Mouse (Mus musculus) limb, embryonic 14.5 days (tissue): ENCODE data around the gene Ugt1a7c. TPM values are rescaled to one million over a fixed set of nuclear protein-coding genes. Genes with fewer than 3 reads are reported as not detected.

Experiments
- ATAC-seq: fragments of 200-750 bp; cut with Nextera tagmentation; 2 replicates; pipeline ENCODE4 v1.8.0; 2017; ENCODE audit warnings: low read depth, moderate number of reproducible peaks, moderate TSS enrichment; ENCODE audit not compliant: low FRiP score
- DNase-seq: peaks from one replicate; pipeline ENCODE4 v3.0.0-alpha.2; 2015; ENCODE audit warnings: low spot score
- H3K27ac ChIP-seq: fragments of 300-500 bp; sonication (generic); replicated peaks from 2 replicates; pipeline ENCODE4 v1.5.1; 2014; ENCODE audit warnings: low read depth, mild to moderate bottlenecking, low read length, moderate library complexity, mixed read lengths
- H3K27me3 ChIP-seq: fragments of 300-500 bp; sonication (generic); 2 replicates; pipeline ENCODE4 v1.6.1; 2014; ENCODE audit warnings: low read length, mixed read lengths; ENCODE audit not compliant: control insufficient read depth, insufficient read depth
- H3K36me3 ChIP-seq: fragments of 300-500 bp; sonication (generic); 2 replicates; pipeline ENCODE4 v1.6.1; 2014; ENCODE audit warnings: mild to moderate bottlenecking, low read length, moderate library complexity, mixed read lengths; ENCODE audit not compliant: control insufficient read depth, insufficient read depth
- H3K4me1 ChIP-seq: fragments of 300-500 bp; sonication (generic); 2 replicates; pipeline ENCODE4 v1.6.1; 2014; ENCODE audit warnings: antibody characterized with exemption, low read length, mixed read lengths; ENCODE audit not compliant: control insufficient read depth, insufficient read depth
- H3K4me2 ChIP-seq: fragments of 300-500 bp; sonication (generic); replicated peaks from 2 replicates; pipeline ENCODE4 v1.6.1; 2014; ENCODE audit warnings: low read depth, mild to moderate bottlenecking, low read length, moderate library complexity; ENCODE audit not compliant: severe bottlenecking
- H3K4me3 ChIP-seq: fragments of 300-500 bp; sonication (generic); replicated peaks from 2 replicates; pipeline ENCODE4 v1.5.1; 2014; ENCODE audit warnings: low read length
- H3K9ac ChIP-seq: fragments of 300-500 bp; sonication (generic); 2 replicates; pipeline ENCODE4 v1.6.1; 2014; ENCODE audit warnings: mild to moderate bottlenecking, low read depth, low read length, moderate library complexity; ENCODE audit not compliant: severe bottlenecking
- H3K9me3 ChIP-seq: fragments of 300-500 bp; sonication (generic); 2 replicates; pipeline ENCODE4 v1.6.1; 2016; ENCODE audit warnings: low read length; ENCODE audit not compliant: control insufficient read depth
- POLR2A ChIP-seq: fragments of 200-500 bp; IDR thresholded peaks from 2 replicates; pipeline ENCODE4 v1.8.0; 2012; ENCODE audit warnings: inconsistent platforms, mild to moderate bottlenecking, moderate library complexity, borderline replicate concordance; ENCODE audit not compliant: insufficient read depth, insufficient read length; ENCODE audit errors: extremely low read depth
- WGBS: fragments of 180-500 bp; shearing (Covaris S2); extraction: QIAGEN DNeasy Blood & Tissue Kit; methylation state at CpG from one replicate; pipeline ENCODE4 v1.1.7; 2014; 5-methylcytosine and 5-hydroxymethylcytosine counted together
- polyA plus RNA-seq, 2 experiments: library from polyadenylated mRNA; depleted of rRNA in 1 of 2; stranded (reverse) in 1 of 2; unstranded in 1 of 2; fragments of >200 nt; fragmentation: Nextera tagmentation in 1 of 2; extraction: Ambion mirVana in 1 of 2; gene quantifications; 2 replicates each; pipeline versions ENCODE4 v1.2.1 to v1.2.3; 2012 to 2014

Gene Ugt1a7c
- polyA plus RNA-seq, 2 experiments: 2.2 to 2.6 TPM

DNA sequence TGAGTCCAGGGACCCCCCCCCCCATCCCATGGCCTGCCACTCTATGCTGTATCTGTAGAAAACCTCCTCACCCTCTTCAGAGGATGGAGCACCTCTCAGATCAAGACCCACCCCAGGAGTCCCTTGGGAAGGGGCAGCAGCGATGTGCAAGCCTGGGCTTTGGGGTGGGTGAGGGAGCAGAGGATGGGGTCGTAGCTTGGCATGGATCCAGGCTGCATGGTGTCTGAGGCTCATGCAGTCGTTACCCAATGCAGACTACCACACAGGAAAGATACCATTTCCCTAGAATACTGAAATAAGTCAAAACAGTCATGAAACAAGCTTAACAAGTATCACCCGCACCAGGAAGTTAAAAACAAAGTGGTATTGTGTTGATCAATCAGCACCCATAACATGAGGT, 153.8 kb downstream of the Ugt1a7c start:
- Histone ChIP-seq H3K4me2 (no peak overlapping the region), H3K4me3 (no peak overlapping the region), H3K4me1 (no peaks in the 10 kb centered on the region), H3K36me3 (no peaks in the 10 kb centered on the region), H3K9ac (no peak overlapping the region), H3K9me3 (peaks cover 87% of the 10 kb centered on the region), H3K27ac (no peak overlapping the region), H3K27me3 (no peaks in the 10 kb centered on the region)
- TF ChIP-seq POLR2A: no peak
- DNase-seq (no peak), ATAC-seq (no peak)
- 71% methylated on average over 4 of the region's 4 CpGs for WGBS

DNA sequence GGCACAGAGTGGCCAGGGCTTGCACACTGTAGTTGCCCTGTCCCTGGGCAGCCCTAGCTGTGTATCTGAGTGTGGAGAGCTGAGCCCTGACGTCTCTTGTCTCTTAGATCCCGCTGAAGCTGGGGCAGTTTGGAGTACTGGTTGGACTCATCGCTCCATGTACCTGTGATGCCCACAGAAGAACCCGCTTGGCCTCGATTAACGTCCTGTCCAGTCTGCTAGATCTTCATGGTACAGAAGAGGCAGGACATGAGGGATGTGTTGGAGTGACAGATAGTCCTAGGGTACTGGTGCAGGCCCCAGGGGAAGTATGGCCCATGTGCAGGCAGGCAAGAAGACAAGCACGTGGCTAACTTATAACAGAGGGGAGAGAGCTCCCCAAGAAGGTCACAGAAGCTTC, 154.7 kb downstream of the Ugt1a7c start:
- H3K27ac ChIP-seq: no peak overlapping the region
- no peak for DNase-seq
- no peak overlapping the region for H3K4me2 ChIP-seq
- TF ChIP-seq POLR2A: no peak
- no peak overlapping the region for H3K9ac ChIP-seq
- no peaks in the 10 kb centered on the region for H3K27me3 ChIP-seq
- H3K9me3 ChIP-seq: peaks cover 83% of the 10 kb centered on the region
- no peaks in the 10 kb centered on the region for H3K4me1 ChIP-seq
- WGBS: 78% methylated on average over 7 of the region's 7 CpGs
- H3K36me3 ChIP-seq: no peaks in the 10 kb centered on the region
- H3K4me3 ChIP-seq: no peak overlapping the region
- no peak for ATAC-seq

DNA sequence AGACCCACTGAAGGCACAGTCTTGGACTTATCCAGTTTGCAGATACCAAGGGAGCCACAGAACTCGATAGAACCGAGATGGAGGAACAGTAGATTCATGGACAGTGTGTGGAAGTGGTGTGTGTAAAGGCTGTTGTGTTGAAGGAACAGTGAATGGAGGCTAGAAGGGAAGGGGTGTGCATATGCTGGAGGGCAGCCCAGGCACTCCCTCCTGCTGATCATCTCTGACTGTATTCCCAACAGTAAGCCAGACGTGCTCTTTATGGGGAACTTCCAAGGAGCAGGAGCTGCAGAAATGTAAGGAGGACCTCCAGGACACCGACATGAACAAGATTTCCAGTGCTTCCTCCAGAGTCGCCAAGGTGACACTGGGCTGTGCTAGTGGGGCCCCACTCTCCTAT, 155.2 kb downstream of the Ugt1a7c start:
- Histone ChIP-seq H3K27ac (no peak overlapping the region), H3K9ac (no peak overlapping the region), H3K36me3 (no peaks in the 10 kb centered on the region), H3K4me1 (no peaks in the 10 kb centered on the region), H3K9me3 (peaks cover 83% of the 10 kb centered on the region), H3K4me2 (no peak overlapping the region), H3K27me3 (no peaks in the 10 kb centered on the region), H3K4me3 (no peak overlapping the region)
- 80% methylated on average over 5 of the region's 5 CpGs for WGBS
- no peak for TF ChIP-seq POLR2A
- ATAC-seq: no peak
- DNase-seq: no peak

DNA sequence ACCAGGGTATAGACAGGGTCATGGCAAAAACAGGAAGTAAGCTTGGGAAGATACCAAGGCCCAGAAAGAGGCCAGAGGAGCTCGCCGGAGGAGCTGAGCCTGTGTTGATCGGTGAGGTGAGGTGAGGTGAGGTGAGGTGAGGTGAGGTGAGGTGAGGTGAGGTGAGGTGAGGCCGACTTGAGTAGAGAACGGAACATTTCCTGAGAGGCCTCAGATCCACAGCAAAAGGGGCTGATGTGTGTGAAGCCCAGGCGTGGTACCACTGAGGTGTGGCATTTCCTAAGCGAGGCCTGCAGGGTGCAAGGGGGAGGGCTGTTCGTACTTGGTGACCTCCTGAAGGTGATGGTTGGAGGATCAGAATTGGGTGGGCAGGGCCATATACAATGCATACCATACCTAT, 158.2 kb downstream of the Ugt1a7c start:
- peaks cover 84% of the 10 kb centered on the region for H3K9me3 ChIP-seq
- TF ChIP-seq POLR2A: no peak

DNA sequence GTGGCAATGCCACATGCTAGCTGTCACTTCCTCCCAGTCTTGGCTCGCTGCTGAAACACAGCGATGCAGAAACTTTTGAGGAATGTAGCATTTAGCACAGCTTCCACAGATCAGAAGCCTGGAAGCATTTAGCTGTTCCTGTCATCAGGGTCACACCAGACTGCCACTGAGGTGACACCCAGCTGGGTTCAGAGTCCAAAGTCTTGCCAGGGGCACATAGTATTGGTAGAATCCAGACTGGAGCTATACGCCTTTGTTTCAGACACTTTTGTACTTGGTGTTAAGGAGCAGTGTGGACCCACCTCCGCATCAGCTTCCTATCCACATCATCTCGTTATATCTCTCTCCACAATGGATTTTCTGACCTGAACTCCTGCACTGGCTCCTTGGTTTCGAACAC, 158.7 kb downstream of the Ugt1a7c start:
- Histone ChIP-seq H3K9me3 (peaks cover 80% of the 10 kb centered on the region), H3K36me3 (no peaks in the 10 kb centered on the region), H3K4me2 (no peak overlapping the region), H3K4me3 (no peak overlapping the region), H3K27me3 (no peaks in the 10 kb centered on the region), H3K4me1 (no peaks in the 10 kb centered on the region), H3K27ac (no peak overlapping the region), H3K9ac (no peak overlapping the region)
- no peak for DNase-seq
- ATAC-seq: no peak
- 69% methylated on average over 6 of the region's 6 CpGs for WGBS
- TF ChIP-seq POLR2A: no peak

More for the DNA sequence above, 158.2 kb downstream of the Ugt1a7c start:
- ATAC-seq: no peak
- Histone ChIP-seq H3K4me3 (no peak overlapping the region), H3K27me3 (no peaks in the 10 kb centered on the region), H3K36me3 (no peaks in the 10 kb centered on the region), H3K4me2 (no peak overlapping the region), H3K9ac (no peak overlapping the region), H3K27ac (no peak overlapping the region), H3K4me1 (no peaks in the 10 kb centered on the region)
- DNase-seq: no peak
- 74% methylated on average over 8 of the region's 8 CpGs for WGBS
